Mouse (Mus musculus): Measurements from ENCODE around the gene Ralgps2.

GRCm38 (mm10) chr1:156937436-156937835 is 2.0 kb downstream of the Ralgps2 start:
- TF ChIP-seq GATA1 (IDR thresholded peaks at IDR 0.05; ENCODE audit: borderline replicate concordance, low read length), result no peak
- TF ChIP-seq FLI1 (IDR thresholded peaks at IDR 0.05; ENCODE audit: low read length), result no peak
